Mouse (Mus musculus): ENCODE results near the gene Galnt4. TPM values are rescaled to one million over a fixed set of nuclear protein-coding genes. Genes with fewer than 3 reads are reported as not detected.
A peak's percentile ranks its signal among the peaks of the same experiment; 100 is the strongest.

The Galnt4 gene
- total RNA-seq, 1 experiment from 2014 or later: 9.6 TPM

GRCm38 (mm10) chr10:99114295-99114694 is 6.3 kb downstream of the Galnt4 start:
- ATAC-seq (replicated peaks; ENCODE audit: low read depth, poor library complexity, severe bottlenecking): no peak

GRCm38 (mm10) chr10:99115471-99116236 is 7.7 kb downstream of the Galnt4 start:
- ATAC-seq (replicated peaks; ENCODE audit: low read depth, poor library complexity, severe bottlenecking): no peak

GRCm38 (mm10) chr10:99116237-99116632 is 8.3 kb downstream of the Galnt4 start:
- ATAC-seq (replicated peaks; ENCODE audit: low read depth, poor library complexity, severe bottlenecking): no peak

GRCm38 (mm10) chr10:99116650-99117615 is 9.0 kb downstream of the Galnt4 start:
- no peak for ATAC-seq (replicated peaks; ENCODE audit: low read depth, poor library complexity, severe bottlenecking)

- no peak for ATAC-seq (replicated peaks; ENCODE audit: low read depth, poor library complexity, severe bottlenecking)
These were observed 9.9 kb downstream of the Galnt4 start for GRCm38 (mm10) chr10:99117876-99118275.

- ATAC-seq (replicated peaks; ENCODE audit: low read depth, poor library complexity, severe bottlenecking): no peak
These were observed 10.7 kb downstream of the Galnt4 start for GRCm38 (mm10) chr10:99118697-99119096.

GRCm38 (mm10) chr10:99119471-99119870 is 11.5 kb downstream of the Galnt4 start:
- ATAC-seq (replicated peaks; ENCODE audit: low read depth, poor library complexity, severe bottlenecking): no peak

- ATAC-seq (replicated peaks; ENCODE audit: low read depth, poor library complexity, severe bottlenecking): no peak
These were observed 18.3 kb downstream of the Galnt4 start, which contains the start of gene Phxr2 for GRCm38 (mm10) chr10:99126225-99126624. Phxr2 (minus strand) TSS chr10:99126325.

- ATAC-seq (replicated peaks; ENCODE audit: low read depth, poor library complexity, severe bottlenecking): peak; percentile 57
These were observed 19.0 kb downstream of the Galnt4 start for GRCm38 (mm10) chr10:99126954-99127353.

GRCm38 (mm10) chr10:99127691-99128261 is 19.8 kb downstream of the Galnt4 start:
- peak; percentile 68 for ATAC-seq (replicated peaks; ENCODE audit: low read depth, poor library complexity, severe bottlenecking)

- ATAC-seq (replicated peaks; ENCODE audit: low read depth, poor library complexity, severe bottlenecking): peak; percentile 74
These were observed 22.7 kb downstream of the Galnt4 start for GRCm38 (mm10) chr10:99130611-99131010.

- no peak for ATAC-seq (replicated peaks; ENCODE audit: low read depth, poor library complexity, severe bottlenecking)
These were observed 23.3 kb downstream of the Galnt4 start for GRCm38 (mm10) chr10:99131298-99131697.

GRCm38 (mm10) chr10:99132189-99132588 is 24.2 kb downstream of the Galnt4 start:
- ATAC-seq (replicated peaks; ENCODE audit: low read depth, poor library complexity, severe bottlenecking): no peak

GRCm38 (mm10) chr10:99132595-99133272 is 24.8 kb downstream of the Galnt4 start:
- ATAC-seq (replicated peaks; ENCODE audit: low read depth, poor library complexity, severe bottlenecking): no peak

GRCm38 (mm10) chr10:99133321-99133875 is 25.4 kb downstream of the Galnt4 start:
- no peak for ATAC-seq (replicated peaks; ENCODE audit: low read depth, poor library complexity, severe bottlenecking)

GRCm38 (mm10) chr10:99136337-99136736 is 28.4 kb downstream of the Galnt4 start:
- no peak for ATAC-seq (replicated peaks; ENCODE audit: low read depth, poor library complexity, severe bottlenecking)

GRCm38 (mm10) chr10:99145611-99146010 is 37.7 kb downstream of the Galnt4 start:
- no peak for ATAC-seq (replicated peaks; ENCODE audit: low read depth, poor library complexity, severe bottlenecking)

GRCm38 (mm10) chr10:99146596-99146995 is 38.6 kb downstream of the Galnt4 start:
- ATAC-seq (replicated peaks; ENCODE audit: low read depth, poor library complexity, severe bottlenecking): peak; percentile 52

- ATAC-seq (replicated peaks; ENCODE audit: low read depth, poor library complexity, severe bottlenecking): no peak
These were observed 42.1 kb downstream of the Galnt4 start for GRCm38 (mm10) chr10:99150016-99150415.

GRCm38 (mm10) chr10:99151580-99151979 is 43.6 kb downstream of the Galnt4 start:
- ATAC-seq (replicated peaks; ENCODE audit: low read depth, poor library complexity, severe bottlenecking): peak; percentile 77

Measured in common myeloid progenitor, adult 5-6 weeks (primary cell).